Mouse (Mus musculus) testis, postnatal 14 days (tissue): ENCODE data around the gene Tns3.

Experiments used
- DNase-seq: peaks from one replicate; pipeline ENCODE4 v3.0.0; 2021; ENCODE audit warnings: low spot score

Gene Tns3

DNA sequence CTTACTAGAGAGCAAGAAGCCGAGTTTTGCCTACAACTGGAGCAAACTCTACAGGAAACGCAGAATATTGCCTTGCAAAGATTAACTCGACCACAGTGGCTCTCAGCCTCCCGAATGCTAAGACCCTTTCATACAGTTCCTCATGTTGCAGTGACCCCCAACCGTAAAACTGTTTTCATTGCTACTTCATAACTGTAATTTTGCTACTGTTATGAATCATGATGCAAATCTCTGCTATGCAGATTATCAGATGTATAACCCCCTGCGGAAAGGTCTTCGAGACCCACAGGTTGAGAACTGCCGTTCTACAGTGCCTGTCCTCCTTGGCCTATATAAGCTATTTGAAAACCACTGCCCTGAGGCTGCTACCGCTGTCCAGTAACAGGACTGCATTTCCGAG is 46.0 kb downstream of the Tns3 start:
- DNase-seq, result no peak

DNA sequence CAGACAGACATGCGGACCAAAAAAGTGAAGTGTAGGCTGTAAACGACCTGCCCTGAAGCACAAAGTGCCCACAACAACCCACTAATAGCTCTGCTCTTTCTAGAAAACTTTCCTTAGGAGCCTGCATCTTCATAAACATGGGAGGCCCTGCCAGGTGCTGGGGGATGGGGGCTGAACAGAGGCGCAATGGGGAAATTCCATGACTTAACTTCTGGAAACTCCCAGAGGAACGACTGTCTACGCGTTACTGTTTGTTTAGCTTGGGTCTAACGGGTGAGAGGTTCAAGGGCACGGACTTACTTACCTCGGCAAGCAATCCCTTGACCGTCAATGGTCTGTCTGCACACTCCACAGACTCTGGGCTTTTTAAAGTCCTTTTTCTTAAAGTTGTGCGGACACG is 48.9 kb downstream of the Tns3 start:
- no peak for DNase-seq

DNA sequence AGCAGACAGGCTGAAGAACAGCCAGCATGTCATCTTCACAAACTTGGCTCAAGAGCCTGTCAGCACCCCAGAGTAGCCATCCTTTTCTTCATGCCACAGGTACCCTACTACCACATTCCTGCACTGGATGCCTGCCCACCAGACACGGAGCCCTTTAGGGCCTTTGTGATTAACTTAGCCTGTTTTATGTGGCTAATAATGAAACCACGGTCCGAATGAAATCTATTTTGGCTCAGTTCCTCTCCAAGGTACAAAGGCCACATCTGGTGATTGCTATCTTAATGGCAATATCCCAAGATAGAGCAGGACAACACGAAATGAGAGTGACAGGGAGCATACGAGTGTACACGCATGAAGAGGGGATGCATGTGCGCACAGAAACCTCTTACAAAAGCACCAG is 53.9 kb downstream of the Tns3 start:
- DNase-seq, result no peak

DNA sequence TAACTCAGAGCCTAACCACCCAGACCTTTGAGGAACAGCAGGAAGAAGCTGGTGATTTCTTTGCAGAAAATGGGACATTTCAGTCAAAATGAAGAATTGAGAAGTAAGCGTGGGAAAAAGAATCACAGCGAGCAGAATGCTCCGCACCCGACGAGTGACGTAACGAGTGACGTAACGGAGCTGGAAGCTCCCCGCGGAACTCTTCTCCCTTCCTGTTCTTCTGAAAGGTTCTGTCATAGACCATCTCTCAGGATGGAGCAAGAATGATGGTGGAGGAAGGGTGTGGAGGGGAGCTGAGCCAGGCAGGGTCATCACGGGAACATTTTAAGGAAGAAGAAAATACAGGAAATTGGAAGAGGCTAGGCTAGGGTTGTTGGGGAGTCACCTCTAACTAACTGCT is 54.5 kb downstream of the Tns3 start:
- no peak for DNase-seq

DNA sequence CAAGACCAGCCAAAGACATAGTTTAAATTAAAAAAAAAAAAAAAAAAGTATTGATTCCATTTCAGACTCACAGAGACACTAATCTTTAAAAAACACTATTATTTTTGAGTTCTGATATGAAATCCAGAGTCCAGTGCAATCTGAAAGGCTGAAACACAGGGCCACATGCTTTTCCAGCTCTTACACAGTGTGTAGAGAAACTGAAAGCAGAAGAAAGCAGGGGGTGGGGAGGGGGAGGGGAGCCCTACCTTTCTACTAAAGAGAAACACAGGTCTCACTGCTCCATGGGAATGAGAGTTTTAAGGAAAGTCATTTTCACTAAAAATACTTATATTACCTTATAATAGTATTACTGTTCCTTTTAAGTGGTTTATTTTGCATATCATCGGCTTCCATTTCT is 57.2 kb downstream of the Tns3 start:
- no peak for DNase-seq

DNA sequence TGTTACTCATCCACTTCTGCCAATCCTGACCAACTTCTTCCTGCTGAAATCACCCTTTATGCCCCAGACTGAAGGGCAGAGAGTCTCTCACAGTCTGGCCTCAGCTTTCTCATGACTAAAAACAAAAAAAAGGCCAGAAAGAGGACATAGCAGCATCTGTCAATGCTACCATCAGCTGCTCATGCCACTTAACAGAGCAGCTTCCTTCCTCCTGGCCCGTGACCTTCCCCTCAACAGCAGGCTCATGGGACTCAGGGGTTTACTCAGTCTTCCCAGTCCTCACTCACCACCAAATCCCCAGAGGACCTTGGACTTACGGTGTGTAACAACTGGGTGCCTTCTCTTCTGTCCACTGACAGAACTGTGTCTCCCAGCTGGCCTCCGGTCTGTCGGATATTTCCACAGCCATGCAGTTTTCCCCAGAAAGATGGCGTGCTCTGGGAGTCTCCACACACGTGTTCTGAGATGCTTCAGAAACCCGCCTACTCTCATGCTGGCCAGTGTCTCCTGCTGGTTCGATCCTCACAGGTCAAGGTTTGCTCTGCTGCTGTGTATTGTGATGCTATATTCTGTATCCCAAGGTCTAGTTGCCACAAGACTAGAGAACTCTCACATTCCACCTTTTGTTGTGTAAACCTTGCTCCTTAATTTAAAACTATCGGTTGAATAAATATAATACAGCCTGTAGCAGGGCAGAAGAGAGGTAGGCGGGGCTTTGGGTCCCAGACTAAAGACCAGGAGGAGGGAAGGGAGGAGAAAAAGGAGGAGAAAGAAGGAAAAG is 59.4 kb downstream of the Tns3 start:
- no peak for DNase-seq

DNA sequence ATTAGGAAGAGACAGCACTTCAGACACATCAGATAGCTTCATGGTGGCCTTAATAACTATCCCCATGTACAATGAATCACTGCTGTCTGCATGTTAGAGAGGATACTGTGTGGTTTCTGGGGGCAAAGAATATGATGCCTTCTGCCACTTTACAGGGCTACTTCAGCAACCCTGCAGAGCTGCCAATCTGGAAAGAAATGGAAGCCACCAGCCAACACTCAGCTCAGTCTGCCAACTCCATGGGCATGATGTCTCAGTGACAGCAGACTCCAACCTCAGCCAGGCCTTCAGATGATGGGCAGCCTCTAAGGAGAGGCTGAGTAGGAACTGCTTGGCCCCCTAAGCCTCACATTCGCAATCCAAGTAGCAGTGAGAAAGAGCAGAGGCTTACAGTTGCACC is 61.7 kb downstream of the Tns3 start:
- DNase-seq, result no peak

DNA sequence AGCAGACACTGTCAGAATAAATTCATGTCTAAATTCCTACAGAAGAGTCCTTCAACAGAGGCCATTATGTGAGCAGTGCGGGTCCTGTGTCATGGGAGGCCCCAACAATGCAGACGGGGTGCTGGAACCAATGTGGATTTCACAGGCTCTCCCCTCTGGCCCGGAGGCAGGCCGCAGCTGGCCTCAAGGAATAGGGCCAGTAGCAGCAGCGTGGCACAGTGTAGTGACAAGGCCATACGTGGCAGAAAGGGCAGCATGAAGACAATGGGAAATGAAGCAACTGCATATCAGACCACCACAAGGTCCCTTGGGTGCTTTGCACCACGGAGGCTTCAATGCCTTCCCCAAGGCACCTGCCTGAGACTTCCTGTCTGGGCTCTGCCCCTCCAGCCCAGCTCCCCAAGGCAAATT is 62.9 kb downstream of the Tns3 start:
- no peak for DNase-seq

DNA sequence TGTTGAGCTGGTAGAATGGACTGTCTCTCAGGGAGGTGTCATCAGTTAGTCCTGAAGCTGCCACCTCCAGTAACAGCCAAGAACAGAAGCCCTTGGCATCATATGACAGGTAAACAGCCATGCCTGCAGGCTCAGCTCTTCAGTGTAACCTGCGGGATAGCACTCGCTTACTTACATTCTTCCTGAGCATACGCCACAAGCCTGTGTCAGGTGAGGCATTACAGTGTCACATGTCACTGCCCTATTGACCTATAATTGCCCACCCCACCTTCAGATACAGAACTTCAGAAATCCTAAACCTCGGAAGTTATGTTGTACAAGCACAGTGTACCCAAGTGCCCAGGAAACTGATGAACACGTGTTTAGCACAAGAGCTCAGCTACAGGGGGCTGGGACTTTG is 68.7 kb downstream of the Tns3 start:
- DNase-seq, result no peak

DNA sequence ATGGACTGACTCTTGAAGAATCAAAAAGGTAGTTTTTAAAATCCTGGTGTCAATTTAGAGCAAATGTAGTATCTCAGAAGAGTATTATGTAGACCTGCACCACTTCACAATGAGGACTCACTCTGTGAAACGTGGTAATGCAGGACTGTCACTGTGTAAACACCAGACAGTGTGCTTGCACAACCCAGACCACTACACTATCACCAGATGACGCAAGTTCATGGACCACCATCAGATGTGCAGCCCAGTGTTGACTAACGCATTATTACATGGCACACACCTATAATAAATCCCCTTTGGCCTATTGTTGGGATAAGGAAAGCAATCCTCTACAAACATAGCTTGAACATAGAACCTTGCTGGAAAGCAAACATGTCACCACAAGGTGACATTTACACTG is 71.2 kb downstream of the Tns3 start:
- DNase-seq, result no peak

DNA sequence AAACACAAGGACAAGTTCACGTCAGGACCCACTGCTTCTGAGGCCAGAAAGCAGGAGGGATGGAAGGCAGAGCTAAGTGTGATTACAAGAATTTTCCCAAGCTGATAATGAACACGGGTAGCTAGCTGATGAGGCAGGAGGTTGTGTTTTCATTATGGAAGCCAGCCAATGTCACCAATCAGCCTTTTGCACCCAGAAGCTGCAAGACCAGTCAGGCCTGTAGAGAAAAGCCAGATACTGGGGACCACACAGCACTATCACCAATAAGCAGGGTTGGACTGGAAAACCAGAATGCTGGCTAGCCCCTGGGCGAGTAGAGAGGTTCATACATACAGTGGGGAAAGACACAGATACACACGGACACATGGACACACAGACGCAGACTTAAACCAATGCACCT is 73.1 kb downstream of the Tns3 start:
- no peak for DNase-seq

DNA sequence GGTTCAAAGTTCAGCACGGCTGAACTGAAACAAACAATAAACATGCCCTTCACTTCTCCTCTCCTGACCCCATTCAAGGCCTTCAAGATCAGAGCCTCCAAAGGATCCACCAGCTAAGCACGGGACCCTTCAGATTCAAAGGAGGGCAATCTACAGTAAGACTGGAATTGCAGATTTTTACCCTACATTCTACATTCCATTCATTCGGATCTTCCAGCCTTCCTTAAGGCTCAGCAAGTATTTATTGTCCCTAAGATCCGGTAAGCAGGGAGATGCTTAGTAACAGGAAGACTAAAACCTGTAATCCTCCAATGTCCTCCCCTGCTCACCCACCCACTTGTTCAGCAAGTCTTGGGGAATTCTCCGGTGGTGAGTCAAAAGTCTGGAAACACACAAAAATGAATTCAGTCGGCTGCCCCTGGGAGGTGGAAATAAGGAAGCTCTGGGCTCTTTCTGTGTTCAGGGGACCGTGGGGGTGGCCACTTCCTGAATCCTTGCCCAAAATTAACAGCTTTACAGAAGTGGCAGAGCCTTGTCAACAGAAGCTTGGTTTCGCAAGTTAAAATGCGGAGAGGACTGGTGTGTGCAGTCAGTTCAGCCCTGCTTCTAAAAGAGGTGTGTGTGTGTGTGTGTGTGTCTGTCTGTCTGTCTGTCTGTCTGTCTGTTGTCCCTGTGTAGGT is 75.0 kb downstream of the Tns3 start:
- DNase-seq, result no peak

DNA sequence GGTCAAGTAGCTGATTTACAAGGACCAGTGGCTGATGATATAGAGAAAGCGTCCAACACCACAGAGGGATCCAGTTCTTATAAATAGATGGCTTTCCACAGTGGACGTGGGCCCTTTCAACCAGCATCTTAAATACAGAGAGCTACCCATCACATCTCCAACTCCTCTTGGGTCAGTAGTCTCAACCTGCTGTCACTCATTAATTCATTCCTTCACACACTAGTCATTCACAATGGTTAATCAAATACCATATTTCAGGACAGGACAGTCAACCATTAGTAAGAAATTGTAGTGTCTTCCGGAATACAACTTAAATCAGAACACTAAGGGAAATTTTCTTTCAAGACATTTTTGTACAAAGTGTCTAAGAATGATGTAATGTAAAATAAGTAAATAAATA is 76.4 kb downstream of the Tns3 start:
- no peak for DNase-seq

DNA sequence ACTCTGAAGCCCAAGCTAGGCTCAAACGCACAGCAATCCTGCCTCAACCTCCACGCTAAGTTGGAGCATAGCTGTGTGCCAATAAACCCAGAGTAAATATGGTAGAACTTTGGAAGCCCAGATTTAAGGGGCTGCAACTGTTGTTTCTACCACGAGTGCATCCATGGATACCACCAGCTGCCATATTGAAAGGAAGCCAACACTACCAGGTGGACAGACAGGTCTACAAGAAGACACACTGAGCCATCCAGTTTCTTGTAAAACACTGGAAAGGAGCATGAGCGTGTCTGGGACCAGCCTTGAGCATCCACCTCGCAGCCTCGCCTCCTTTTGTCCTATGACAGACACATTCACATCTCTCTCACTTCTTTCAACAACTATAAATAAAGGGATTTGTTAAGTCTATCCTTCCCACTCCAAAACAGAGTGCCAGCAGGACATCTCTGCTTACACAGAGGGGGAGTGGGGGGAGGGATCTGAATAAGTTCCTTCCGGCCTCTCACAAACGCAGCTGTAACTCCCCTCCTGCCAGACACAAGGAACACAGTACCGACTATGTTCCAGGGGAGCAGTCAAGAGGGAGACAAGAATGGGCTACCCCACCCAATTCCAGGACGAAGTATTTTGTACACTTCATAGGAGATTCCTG is 77.2 kb downstream of the Tns3 start:
- DNase-seq, result no peak

DNA sequence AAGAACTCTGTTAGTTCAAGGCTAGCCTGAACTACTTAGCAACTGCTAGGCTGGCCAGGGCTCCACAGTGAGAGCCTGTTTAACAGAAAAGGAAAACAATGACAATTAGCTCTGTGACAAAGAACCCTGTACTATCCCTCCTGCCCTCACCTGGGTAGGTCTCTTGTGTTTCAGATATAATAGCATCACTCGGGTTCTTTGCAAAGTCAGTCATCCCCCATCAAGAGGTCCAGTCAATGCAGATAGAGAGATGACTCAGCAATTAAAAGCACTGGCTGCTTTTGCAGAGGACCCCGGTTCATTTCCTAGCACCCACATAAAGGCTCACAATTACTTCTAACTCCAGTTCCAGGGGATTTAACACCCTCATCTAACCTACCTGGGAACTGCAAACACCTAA is 78.0 kb downstream of the Tns3 start:
- no peak for DNase-seq

DNA sequence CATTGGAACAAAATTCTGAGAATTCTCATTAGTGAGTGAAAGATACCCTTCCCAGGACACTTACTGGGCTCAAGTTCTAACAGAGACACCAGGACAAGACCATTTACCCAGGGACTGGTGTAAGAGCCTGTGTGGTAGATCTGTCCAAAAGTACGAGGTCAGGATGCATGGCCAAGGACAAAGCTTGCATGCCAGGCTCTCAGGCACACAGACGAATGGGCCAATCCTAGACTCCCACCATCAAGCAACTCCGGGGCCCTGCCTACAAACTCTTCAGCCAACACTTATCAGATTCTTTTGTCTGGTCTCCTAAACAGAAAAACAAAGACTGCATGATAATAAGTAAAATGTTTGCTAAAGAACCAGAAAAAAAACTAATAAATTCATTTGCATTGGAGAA is 78.6 kb downstream of the Tns3 start:
- DNase-seq, result no peak

DNA sequence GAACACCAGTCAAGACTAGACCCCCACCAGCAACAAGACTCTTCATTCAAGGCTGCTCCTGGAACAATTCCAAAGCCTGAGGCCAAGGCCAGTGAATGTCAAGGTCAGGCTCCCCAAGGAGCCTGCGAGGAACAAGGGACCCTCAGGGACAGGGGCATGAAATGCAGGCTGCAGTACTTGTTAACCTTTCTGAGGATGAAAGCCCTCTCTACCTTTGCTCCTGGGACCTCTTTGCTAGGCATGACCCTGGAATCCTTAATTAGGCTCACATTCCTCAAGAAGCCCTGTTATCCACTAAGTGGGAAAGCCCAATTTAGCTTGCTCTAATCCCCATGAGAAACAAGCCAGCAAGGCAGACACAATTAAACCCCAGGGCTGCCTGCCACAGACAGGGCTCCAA is 79.4 kb downstream of the Tns3 start:
- no peak for DNase-seq

DNA sequence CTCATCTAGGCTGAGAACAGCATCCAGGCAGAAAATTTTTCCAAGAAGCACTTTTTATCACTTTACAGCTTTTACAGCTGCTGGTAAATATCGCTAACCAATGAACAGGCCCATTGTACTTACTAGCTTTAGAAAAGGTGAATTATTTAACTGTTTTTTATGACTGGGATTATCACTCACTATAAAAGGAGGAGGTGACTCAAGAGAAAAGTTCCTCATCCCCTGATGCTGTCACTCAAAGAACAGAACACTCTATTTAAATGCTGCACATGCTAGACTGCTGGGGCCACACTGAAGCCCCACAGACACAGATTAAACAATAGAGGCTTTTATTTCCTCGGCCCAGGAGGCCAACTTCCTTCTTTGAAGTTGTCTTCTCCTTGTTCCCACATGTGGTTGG is 80.0 kb downstream of the Tns3 start:
- DNase-seq, result no peak

DNA sequence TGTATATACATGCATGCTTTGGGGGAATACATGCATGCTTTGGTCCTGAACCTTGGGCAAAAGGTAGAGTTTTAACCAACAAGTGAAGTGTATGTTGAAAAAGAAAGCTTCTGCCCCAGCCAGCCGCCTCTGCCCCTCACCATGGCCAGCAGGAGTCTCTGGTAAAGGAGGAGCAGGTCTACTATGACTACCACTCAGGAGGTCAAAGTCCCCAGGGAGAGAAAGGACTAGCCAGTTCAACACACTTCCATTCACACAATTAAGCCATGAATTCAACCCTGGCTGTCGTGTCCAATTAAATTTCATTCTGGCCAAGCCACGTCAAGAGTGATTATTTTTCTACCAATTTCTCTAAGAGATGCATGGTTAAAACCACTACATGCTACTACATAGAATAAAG is 81.2 kb downstream of the Tns3 start:
- DNase-seq, result no peak

DNA sequence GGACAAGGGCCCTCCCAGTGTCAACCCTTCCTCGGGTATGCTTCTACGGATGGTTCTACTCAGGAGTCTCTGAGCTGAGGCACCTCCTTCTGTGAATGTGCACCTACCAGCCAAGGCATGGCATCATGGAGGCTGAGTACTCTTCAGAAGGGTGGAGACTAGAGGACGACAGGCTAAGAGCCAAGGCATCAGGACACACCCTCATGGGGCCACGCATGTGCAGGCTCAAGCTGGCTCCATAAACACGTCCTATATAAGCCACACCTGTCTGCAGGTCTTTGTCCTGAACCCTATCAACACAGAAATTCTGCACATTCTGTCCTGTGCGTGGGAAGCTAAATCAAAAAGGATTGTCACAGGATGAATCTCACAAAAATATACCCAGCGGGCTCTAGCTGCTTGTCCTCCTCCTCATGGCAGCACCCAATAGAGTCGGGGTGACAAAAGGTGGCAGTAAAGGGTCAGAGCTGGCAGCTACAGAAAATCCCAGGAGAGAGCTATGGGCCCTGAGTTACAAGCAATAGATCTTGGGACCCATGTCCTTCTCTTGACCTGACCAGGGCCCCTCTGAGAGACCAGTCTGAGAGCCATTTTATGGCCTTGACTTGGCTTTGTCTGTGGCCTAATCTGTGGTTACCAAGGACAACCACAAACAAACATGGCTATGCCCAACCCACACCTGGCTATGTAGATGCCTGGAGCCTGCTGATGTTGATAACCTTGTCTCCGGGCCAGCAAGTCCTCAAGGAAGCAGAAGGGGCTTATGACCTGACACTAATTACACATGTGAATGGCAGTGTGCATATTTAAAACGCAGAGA is 82.0 kb downstream of the Tns3 start:
- DNase-seq, result no peak

DNA sequence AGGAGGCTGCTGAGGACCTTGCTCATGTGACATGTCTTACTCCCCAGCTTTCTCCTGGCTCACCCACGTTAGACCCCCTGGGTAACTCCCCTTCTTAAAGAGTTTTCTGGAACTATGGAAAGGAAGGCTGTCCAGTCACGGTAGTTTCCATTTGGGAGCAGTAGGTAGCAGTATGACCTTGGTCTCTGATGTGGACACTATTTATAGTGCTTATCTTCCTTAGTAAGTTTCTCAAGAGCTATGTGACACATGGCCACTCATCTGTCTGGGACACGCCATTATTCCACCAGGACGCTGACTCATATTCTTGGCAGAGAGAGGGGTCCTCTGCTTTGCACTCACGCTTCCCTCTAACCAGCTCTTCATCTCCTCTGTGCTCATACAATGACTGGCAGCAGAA is 84.5 kb downstream of the Tns3 start:
- DNase-seq, result no peak
